Mouse (Mus musculus): ENCODE data around the gene Plod2. TPM values are rescaled to one million over a fixed set of nuclear protein-coding genes. Genes with fewer than 3 reads are reported as not detected.

Plod2 gene
- polyA plus RNA-seq, 1 experiment from 2014 or later, result 68.6 TPM

- H3K27ac ChIP-seq (replicated peaks; ENCODE audit: low read depth, low read length), result no peak overlapping the region
- no peaks in the 10 kb centered on the region for H3K36me3 ChIP-seq (ENCODE audit: control insufficient read depth, insufficient read depth, low read length)
- no peak for ATAC-seq (ENCODE audit: low read depth)
- no peak for DNase-seq (ENCODE audit: low spot score)
- no peak overlapping the region for H3K4me3 ChIP-seq (ENCODE audit: low read depth, low read length)
- H3K9ac ChIP-seq (ENCODE audit: low read depth, low read length), result no peak overlapping the region
- H3K4me2 ChIP-seq (ENCODE audit: low read depth, low read length), result no peak overlapping the region
- no peaks in the 10 kb centered on the region for H3K27me3 ChIP-seq (replicated peaks; ENCODE audit: control insufficient read depth, insufficient read depth, low read length)
- 49% methylated on average over 3 of the region's 3 CpGs for WGBS
- no peaks in the 10 kb centered on the region for H3K9me3 ChIP-seq (ENCODE audit: control insufficient read depth, low read length)
- no peaks in the 10 kb centered on the region for H3K4me1 ChIP-seq (ENCODE audit: control insufficient read depth, insufficient read depth, low read length)
Observed at GRCm38 (mm10) chr9:92530055-92530454, 12.0 kb upstream of the Plod2 start.

GRCm38 (mm10) chr9:92537735-92538134, 4.3 kb upstream of the Plod2 start:
- Histone ChIP-seq H3K4me1 (ENCODE audit: control insufficient read depth, insufficient read depth, low read length) (peaks cover 7% of the 10 kb centered on the region; the same call in 1 of the 2 replicates), H3K4me2 (ENCODE audit: low read depth, low read length) (no peak overlapping the region), H3K4me3 (ENCODE audit: low read depth, low read length) (no peak overlapping the region), H3K36me3 (ENCODE audit: control insufficient read depth, insufficient read depth, low read length) (no peaks in the 10 kb centered on the region), H3K9me3 (ENCODE audit: control insufficient read depth, low read length) (no peaks in the 10 kb centered on the region), H3K27me3 (replicated peaks; ENCODE audit: control insufficient read depth, insufficient read depth, low read length) (no peaks in the 10 kb centered on the region), H3K27ac (replicated peaks; ENCODE audit: low read depth, low read length) (no peak overlapping the region), H3K9ac (ENCODE audit: low read depth, low read length) (no peak overlapping the region)
- DNase-seq (ENCODE audit: low spot score), result peak; percentile 65
- WGBS, result 54% methylated on average over 6 of the region's 6 CpGs
- no peak for ATAC-seq (ENCODE audit: low read depth)

- H3K9ac ChIP-seq (ENCODE audit: low read depth, low read length), result no peak overlapping the region
- ATAC-seq (ENCODE audit: low read depth) (peak; percentile 17; the same call in 1 of the 2 replicates), DNase-seq (ENCODE audit: low spot score) (peak; percentile 83)
- no peak overlapping the region for H3K4me2 ChIP-seq (ENCODE audit: low read depth, low read length)
- no peaks in the 10 kb centered on the region for H3K36me3 ChIP-seq (ENCODE audit: control insufficient read depth, insufficient read depth, low read length)
- WGBS, result 63% methylated on average over 6 of the region's 6 CpGs
- H3K27ac ChIP-seq (replicated peaks; ENCODE audit: low read depth, low read length), result no peak overlapping the region; the same call in 1 of the 2 replicates
- no peak overlapping the region for H3K4me3 ChIP-seq (ENCODE audit: low read depth, low read length)
- no peaks in the 10 kb centered on the region for H3K27me3 ChIP-seq (replicated peaks; ENCODE audit: control insufficient read depth, insufficient read depth, low read length)
- no peaks in the 10 kb centered on the region for H3K9me3 ChIP-seq (ENCODE audit: control insufficient read depth, low read length)
- peaks cover 7% of the 10 kb centered on the region; the same call in 1 of the 2 replicates for H3K4me1 ChIP-seq (ENCODE audit: control insufficient read depth, insufficient read depth, low read length)
Observed at GRCm38 (mm10) chr9:92538216-92538615, 3.8 kb upstream of the Plod2 start.

- WGBS, result under 1% methylated on average over 23 of the region's 31 CpGs
- Histone ChIP-seq H3K9ac (ENCODE audit: low read depth, low read length) (peak overlapping the region; percentile 91), H3K4me2 (ENCODE audit: low read depth, low read length) (peak overlapping the region; percentile 71), H3K4me3 (ENCODE audit: low read depth, low read length) (peak overlapping the region; percentile 84), H3K4me1 (ENCODE audit: control insufficient read depth, insufficient read depth, low read length) (peaks cover 41% of the 10 kb centered on the region), H3K9me3 (ENCODE audit: control insufficient read depth, low read length) (no peaks in the 10 kb centered on the region), H3K27ac (replicated peaks; ENCODE audit: low read depth, low read length) (peak overlapping the region; percentile 89), H3K27me3 (replicated peaks; ENCODE audit: control insufficient read depth, insufficient read depth, low read length) (no peaks in the 10 kb centered on the region), H3K36me3 (ENCODE audit: control insufficient read depth, insufficient read depth, low read length) (no peaks in the 10 kb centered on the region)
- ATAC-seq (ENCODE audit: low read depth) (peak; percentile 47), DNase-seq (ENCODE audit: low spot score) (peak; percentile 83)
Observed at GRCm38 (mm10) chr9:92542591-92543416, 781 bp downstream of the Plod2 start.

GRCm38 (mm10) chr9:92544146-92544545, 2.1 kb downstream of the Plod2 start:
- Histone ChIP-seq H3K36me3 (ENCODE audit: control insufficient read depth, insufficient read depth, low read length) (peaks cover 9% of the 10 kb centered on the region; the same call in 1 of the 2 replicates), H3K27ac (replicated peaks; ENCODE audit: low read depth, low read length) (0 out of 2 replicates have a peak overlapping the region, but pooled peaks have one; percentile 13), H3K4me2 (ENCODE audit: low read depth, low read length) (peak overlapping the region; percentile 71), H3K4me3 (ENCODE audit: low read depth, low read length) (peak overlapping the region; percentile 84), H3K9ac (ENCODE audit: low read depth, low read length) (no peak overlapping the region; the same call in 1 of the 2 replicates), H3K27me3 (replicated peaks; ENCODE audit: control insufficient read depth, insufficient read depth, low read length) (no peaks in the 10 kb centered on the region), H3K9me3 (ENCODE audit: control insufficient read depth, low read length) (no peaks in the 10 kb centered on the region), H3K4me1 (ENCODE audit: control insufficient read depth, insufficient read depth, low read length) (peaks cover 41% of the 10 kb centered on the region)
- no peak for ATAC-seq (ENCODE audit: low read depth)
- DNase-seq (ENCODE audit: low spot score), result no peak
- 56% methylated on average over 1 of the region's 1 CpGs for WGBS

GRCm38 (mm10) chr9:92545021-92545420, 3.0 kb downstream of the Plod2 start:
- WGBS, result 70% methylated on average over 6 of the region's 6 CpGs
- Histone ChIP-seq H3K4me1 (ENCODE audit: control insufficient read depth, insufficient read depth, low read length) (peaks cover 41% of the 10 kb centered on the region), H3K36me3 (ENCODE audit: control insufficient read depth, insufficient read depth, low read length) (peaks cover 9% of the 10 kb centered on the region; the same call in 1 of the 2 replicates), H3K4me3 (ENCODE audit: low read depth, low read length) (peak overlapping the region; percentile 84), H3K27me3 (replicated peaks; ENCODE audit: control insufficient read depth, insufficient read depth, low read length) (no peaks in the 10 kb centered on the region), H3K9ac (ENCODE audit: low read depth, low read length) (0 out of 2 replicates have a peak overlapping the region, but pooled peaks have one; percentile 28), H3K9me3 (ENCODE audit: control insufficient read depth, low read length) (no peaks in the 10 kb centered on the region), H3K27ac (replicated peaks; ENCODE audit: low read depth, low read length) (no peak overlapping the region), H3K4me2 (ENCODE audit: low read depth, low read length) (peak overlapping the region; percentile 71)
- ATAC-seq (ENCODE audit: low read depth), result no peak
- peak; percentile 37 for DNase-seq (ENCODE audit: low spot score)

GRCm38 (mm10) chr9:92546446-92546845, 4.4 kb downstream of the Plod2 start:
- WGBS, result 37% methylated on average over 8 of the region's 8 CpGs
- Histone ChIP-seq H3K4me3 (ENCODE audit: low read depth, low read length) (no peak overlapping the region), H3K9me3 (ENCODE audit: control insufficient read depth, low read length) (no peaks in the 10 kb centered on the region), H3K4me1 (ENCODE audit: control insufficient read depth, insufficient read depth, low read length) (peaks cover 38% of the 10 kb centered on the region), H3K36me3 (ENCODE audit: control insufficient read depth, insufficient read depth, low read length) (peaks cover 9% of the 10 kb centered on the region; the same call in 1 of the 2 replicates), H3K27ac (replicated peaks; ENCODE audit: low read depth, low read length) (peak overlapping the region; percentile 60), H3K9ac (ENCODE audit: low read depth, low read length) (no peak overlapping the region), H3K4me2 (ENCODE audit: low read depth, low read length) (peak overlapping the region; percentile 71), H3K27me3 (replicated peaks; ENCODE audit: control insufficient read depth, insufficient read depth, low read length) (no peaks in the 10 kb centered on the region)
- DNase-seq (ENCODE audit: low spot score), result peak; percentile 74
- ATAC-seq (ENCODE audit: low read depth), result no peak

GRCm38 (mm10) chr9:92547106-92547505, 5.1 kb downstream of the Plod2 start:
- peaks cover 36% of the 10 kb centered on the region for H3K4me1 ChIP-seq (ENCODE audit: control insufficient read depth, insufficient read depth, low read length)
- WGBS, result 55% methylated on average over 2 of the region's 2 CpGs
- no peak overlapping the region for H3K9ac ChIP-seq (ENCODE audit: low read depth, low read length)
- no peaks in the 10 kb centered on the region for H3K9me3 ChIP-seq (ENCODE audit: control insufficient read depth, low read length)
- no peak overlapping the region for H3K27ac ChIP-seq (replicated peaks; ENCODE audit: low read depth, low read length)
- ATAC-seq (ENCODE audit: low read depth), result no peak
- H3K27me3 ChIP-seq (replicated peaks; ENCODE audit: control insufficient read depth, insufficient read depth, low read length), result no peaks in the 10 kb centered on the region
- no peak overlapping the region for H3K4me3 ChIP-seq (ENCODE audit: low read depth, low read length)
- H3K36me3 ChIP-seq (ENCODE audit: control insufficient read depth, insufficient read depth, low read length), result peaks cover 9% of the 10 kb centered on the region; the same call in 1 of the 2 replicates
- no peak overlapping the region for H3K4me2 ChIP-seq (ENCODE audit: low read depth, low read length)
- DNase-seq (ENCODE audit: low spot score), result no peak
